Mouse (Mus musculus): ENCODE measurements at regions not wholly inside any gene's neighbourhood (a gene's known extent, or its start where the extent isn't known, plus 50 kb on each side); places are given as distances from the start of the nearest gene placed in this dataset.

DNA sequence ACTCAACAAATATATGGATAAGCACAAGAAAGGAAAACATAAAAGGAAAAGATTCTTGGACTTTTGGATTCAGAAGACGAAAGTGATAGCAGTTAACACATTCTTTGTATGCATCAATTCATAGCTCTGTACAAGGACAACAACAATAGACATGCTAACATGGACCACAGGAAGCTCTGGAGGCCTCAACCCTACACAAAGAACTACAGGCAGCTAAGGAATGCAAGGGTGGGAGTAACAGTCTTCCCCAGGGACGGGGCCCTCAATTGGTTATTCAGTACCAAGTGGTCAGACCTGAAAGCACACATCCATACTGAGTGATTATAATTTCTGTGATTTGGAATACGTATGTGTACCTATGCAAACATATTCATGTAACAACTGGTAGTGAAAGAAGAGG, 75.8 kb upstream of the Fst start:
- TF ChIP-seq CTCF (IDR thresholded peaks at IDR 0.05; ENCODE audit: low read depth, low read length) (no peak), POLR2A (IDR thresholded peaks at IDR 0.05; ENCODE audit: extremely low read depth, insufficient read depth, low read length) (no peak)

Data from liver, adult 2 months (tissue).